Mouse (Mus musculus) embryonic facial prominence, embryonic 11.5 days (tissue): ENCODE measurements at regions not wholly inside any gene's neighbourhood (a gene's known extent, or its start where the extent isn't known, plus 50 kb on each side); places are given as distances from the start of the nearest gene placed in this dataset.

Source experiments
- ATAC-seq: fragments of 200-750 bp; cut with Nextera tagmentation; replicated peaks from 2 replicates; pipeline ENCODE4 v1.8.0; 2017; ENCODE audit warnings: low read depth; ENCODE audit not compliant: insufficient number of reproducible peaks, low FRiP score, low TSS enrichment
- DNase-seq: peaks from one replicate; pipeline ENCODE4 v3.0.0-alpha.2; 2015; ENCODE audit warnings: low spot score
- H3K27ac ChIP-seq: fragments of 300-500 bp; sonication (generic); replicated peaks from 2 replicates; pipeline ENCODE4 v1.5.1; 2014; ENCODE audit warnings: mild to moderate bottlenecking, low read depth, low read length, control low read depth
- H3K27me3 ChIP-seq: fragments of 300-500 bp; sonication (generic); 2 replicates; pipeline ENCODE4 v1.6.1; 2014; ENCODE audit warnings: mild to moderate bottlenecking, low read length, moderate library complexity, mixed read lengths; ENCODE audit not compliant: control insufficient read depth, insufficient read depth
- H3K36me3 ChIP-seq: fragments of 300-500 bp; sonication (generic); replicated peaks from 2 replicates; pipeline ENCODE4 v1.6.1; 2014; ENCODE audit warnings: low read depth, mild to moderate bottlenecking, low read length, moderate library complexity, mixed read lengths; ENCODE audit not compliant: control insufficient read depth, insufficient read depth
- H3K4me1 ChIP-seq: fragments of 300-500 bp; sonication (generic); 2 replicates; pipeline ENCODE4 v1.6.1; 2014; ENCODE audit warnings: low read length, mixed read lengths; ENCODE audit not compliant: control insufficient read depth, insufficient read depth
- H3K4me2 ChIP-seq: fragments of 300-500 bp; sonication (generic); 2 replicates; pipeline ENCODE4 v1.6.1; 2014; ENCODE audit warnings: low read depth, mild to moderate bottlenecking, control low read depth, low read length, moderate library complexity
- H3K4me3 ChIP-seq: fragments of 300-500 bp; sonication (generic); 2 replicates; pipeline ENCODE4 v1.5.1; 2014; ENCODE audit warnings: low read depth, low read length, control low read depth
- H3K9ac ChIP-seq: fragments of 300-500 bp; sonication (generic); replicated peaks from 2 replicates; pipeline ENCODE4 v1.6.1; 2014; ENCODE audit warnings: mild to moderate bottlenecking, control low read depth, low read length
- H3K9me3 ChIP-seq: fragments of 300-500 bp; sonication (generic); replicated peaks from 2 replicates; pipeline ENCODE4 v1.6.1; 2016; ENCODE audit warnings: mild to moderate bottlenecking, low read length, inconsistent platforms, mixed read lengths; ENCODE audit not compliant: control insufficient read depth
- WGBS: fragments of 180-500 bp; shearing (Covaris S2); extraction: QIAGEN DNeasy Blood & Tissue Kit; methylation state at CpG from one replicate; pipeline ENCODE4 v1.1.7; 2014; 5-methylcytosine and 5-hydroxymethylcytosine counted together

- no peak for ATAC-seq
- no peak overlapping the region; the same call in 1 of the 2 replicates for H3K4me3 ChIP-seq
- no peak overlapping the region; the same call in 1 of the 2 replicates for H3K4me2 ChIP-seq
- no peaks in the 10 kb centered on the region for H3K9me3 ChIP-seq
- H3K27ac ChIP-seq = no peak overlapping the region
- no peaks in the 10 kb centered on the region for H3K36me3 ChIP-seq
- WGBS = 50% methylated on average over 12 of the region's 12 CpGs
- DNase-seq = no peak
- no peaks in the 10 kb centered on the region for H3K4me1 ChIP-seq
- no peak overlapping the region for H3K9ac ChIP-seq
- H3K27me3 ChIP-seq = peaks cover 32% of the 10 kb centered on the region
Observed at GRCm38 (mm10) chr1:34677105-34677741, 97.8 kb downstream of the Amer3 start.

GRCm38 (mm10) chr1:34677832-34678733, 98.6 kb downstream of the Amer3 start:
- peaks cover 32% of the 10 kb centered on the region for H3K27me3 ChIP-seq
- no peaks in the 10 kb centered on the region for H3K4me1 ChIP-seq
- ATAC-seq = no peak
- H3K9me3 ChIP-seq = no peaks in the 10 kb centered on the region
- no peak overlapping the region for H3K27ac ChIP-seq
- peak overlapping the region; percentile 91 for H3K4me2 ChIP-seq
- H3K9ac ChIP-seq = peak overlapping the region; percentile 46
- H3K4me3 ChIP-seq = peak overlapping the region; percentile 47
- H3K36me3 ChIP-seq = no peaks in the 10 kb centered on the region
- under 1% methylated on average over 56 of the region's 56 CpGs for WGBS
- peak; percentile 47 for DNase-seq

GRCm38 (mm10) chr1:34678734-34679068, 99.2 kb downstream of the Amer3 start:
- Histone ChIP-seq H3K9ac (peak overlapping the region; percentile 46; the same call in 1 of the 2 replicates), H3K27me3 (peaks cover 32% of the 10 kb centered on the region), H3K4me3 (peak overlapping the region; percentile 47), H3K9me3 (no peaks in the 10 kb centered on the region), H3K4me2 (peak overlapping the region; percentile 91), H3K4me1 (no peaks in the 10 kb centered on the region), H3K27ac (no peak overlapping the region), H3K36me3 (no peaks in the 10 kb centered on the region)
- no peak for DNase-seq
- ATAC-seq = no peak
- WGBS = under 1% methylated on average over 9 of the region's 9 CpGs

GRCm38 (mm10) chr1:34686539-34686938, 107.1 kb downstream of the Amer3 start:
- 72% methylated on average over 2 of the region's 2 CpGs for WGBS
- Histone ChIP-seq H3K9me3 (no peaks in the 10 kb centered on the region), H3K4me2 (no peak overlapping the region), H3K27me3 (no peaks in the 10 kb centered on the region), H3K4me1 (no peaks in the 10 kb centered on the region), H3K4me3 (no peak overlapping the region), H3K9ac (no peak overlapping the region), H3K27ac (no peak overlapping the region), H3K36me3 (no peaks in the 10 kb centered on the region)
- no peak for DNase-seq
- ATAC-seq = no peak

GRCm38 (mm10) chr1:34696533-34696932, 117.1 kb downstream of the Amer3 start:
- 79% methylated on average over 4 of the region's 4 CpGs for WGBS
- no peak overlapping the region for H3K4me3 ChIP-seq
- H3K4me2 ChIP-seq = no peak overlapping the region
- ATAC-seq (no peak), DNase-seq (no peak)
- no peaks in the 10 kb centered on the region for H3K27me3 ChIP-seq
- H3K36me3 ChIP-seq = no peaks in the 10 kb centered on the region
- no peak overlapping the region for H3K9ac ChIP-seq
- no peaks in the 10 kb centered on the region for H3K4me1 ChIP-seq
- no peaks in the 10 kb centered on the region for H3K9me3 ChIP-seq
- no peak overlapping the region for H3K27ac ChIP-seq

GRCm38 (mm10) chr1:34700237-34701030, 121.0 kb downstream of the Amer3 start:
- Histone ChIP-seq H3K27me3 (no peaks in the 10 kb centered on the region), H3K9me3 (no peaks in the 10 kb centered on the region), H3K4me2 (no peak overlapping the region), H3K4me1 (no peaks in the 10 kb centered on the region), H3K36me3 (no peaks in the 10 kb centered on the region), H3K4me3 (no peak overlapping the region), H3K9ac (no peak overlapping the region), H3K27ac (no peak overlapping the region)
- 53% methylated on average over 17 of the region's 17 CpGs for WGBS
- ATAC-seq (0 out of 2 replicates have a peak, but pooled peaks have one; percentile 23), DNase-seq (peak; percentile 78)

- Histone ChIP-seq H3K4me3 (no peak overlapping the region), H3K27me3 (no peaks in the 10 kb centered on the region), H3K4me2 (no peak overlapping the region), H3K9me3 (no peaks in the 10 kb centered on the region), H3K4me1 (no peaks in the 10 kb centered on the region), H3K9ac (no peak overlapping the region), H3K36me3 (no peaks in the 10 kb centered on the region), H3K27ac (no peak overlapping the region)
- WGBS = 74% methylated on average over 7 of the region's 7 CpGs
- DNase-seq (no peak), ATAC-seq (no peak)
Observed at GRCm38 (mm10) chr1:34701436-34701835, 122.0 kb downstream of the Amer3 start.
